Mouse (Mus musculus) thymus, postnatal 14 days (tissue): ENCODE data around the gene Pdgfc.

Source experiments
- DNase-seq: peaks from one replicate; pipeline ENCODE4 v3.0.0; 2021

Gene Pdgfc

DNA sequence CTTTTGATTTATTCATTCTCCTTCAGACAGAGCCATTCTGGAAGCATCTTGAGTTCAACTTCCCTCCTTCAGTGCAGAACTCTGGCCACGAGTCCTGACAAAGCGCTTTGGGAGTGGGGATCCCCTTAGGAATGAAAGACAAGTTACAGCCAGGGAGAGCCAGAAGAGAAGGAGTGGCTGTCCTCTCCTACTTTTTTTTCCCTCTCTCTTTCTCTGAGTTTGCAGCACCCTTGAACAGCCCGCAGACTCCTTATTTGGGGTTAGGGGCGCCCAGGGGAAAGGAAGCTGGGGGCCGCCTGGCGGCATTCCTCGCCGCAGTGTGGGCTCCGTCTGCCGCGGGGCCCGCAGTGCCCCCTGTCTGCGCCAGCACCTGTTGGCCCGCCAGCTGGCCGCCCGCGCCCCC, at the start of gene Pdgfc:
TSS of gene Pdgfc (plus strand) at position 266 of the 403 bp plus-strand sequence.
- no peak for DNase-seq

DNA sequence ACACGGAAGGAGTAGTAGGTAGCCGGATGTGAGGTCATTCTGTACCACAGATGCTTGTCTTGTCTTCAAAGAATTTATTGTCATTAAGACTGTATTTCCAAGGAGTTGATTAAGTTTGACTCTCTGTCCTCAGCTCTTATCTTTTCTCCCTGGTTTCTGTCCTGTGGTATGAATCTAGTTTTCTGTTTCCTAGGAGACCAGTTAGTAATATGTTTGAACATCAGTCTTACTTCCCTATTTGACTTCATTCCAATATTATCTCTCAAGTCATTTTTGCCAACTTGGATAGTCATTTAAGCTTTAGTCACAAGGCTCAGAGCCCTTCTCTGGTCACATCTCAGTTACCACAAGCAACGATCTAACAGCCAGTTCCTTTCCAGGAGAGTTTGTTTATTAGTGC, 27.0 kb upstream of the Pdgfc start:
- no peak for DNase-seq

DNA sequence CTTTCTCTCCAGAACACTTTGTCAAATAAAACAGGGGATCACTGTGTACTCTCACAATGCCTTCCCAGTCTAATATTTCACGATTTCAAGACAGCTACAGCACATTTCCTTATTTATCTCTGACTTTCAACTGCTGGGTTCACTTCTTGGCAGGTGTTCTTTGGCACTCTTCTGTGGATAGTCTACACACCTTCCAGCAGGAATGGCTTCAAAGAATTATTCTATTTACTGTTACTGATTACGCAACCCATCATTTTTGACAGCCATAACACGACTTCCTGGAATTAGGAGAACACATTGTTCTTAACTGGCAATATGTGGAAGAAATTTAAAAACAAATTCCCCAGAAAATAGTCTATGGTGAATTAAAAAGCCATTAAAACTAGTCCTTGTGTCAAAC, 26.3 kb upstream of the Pdgfc start:
- no peak for DNase-seq

DNA sequence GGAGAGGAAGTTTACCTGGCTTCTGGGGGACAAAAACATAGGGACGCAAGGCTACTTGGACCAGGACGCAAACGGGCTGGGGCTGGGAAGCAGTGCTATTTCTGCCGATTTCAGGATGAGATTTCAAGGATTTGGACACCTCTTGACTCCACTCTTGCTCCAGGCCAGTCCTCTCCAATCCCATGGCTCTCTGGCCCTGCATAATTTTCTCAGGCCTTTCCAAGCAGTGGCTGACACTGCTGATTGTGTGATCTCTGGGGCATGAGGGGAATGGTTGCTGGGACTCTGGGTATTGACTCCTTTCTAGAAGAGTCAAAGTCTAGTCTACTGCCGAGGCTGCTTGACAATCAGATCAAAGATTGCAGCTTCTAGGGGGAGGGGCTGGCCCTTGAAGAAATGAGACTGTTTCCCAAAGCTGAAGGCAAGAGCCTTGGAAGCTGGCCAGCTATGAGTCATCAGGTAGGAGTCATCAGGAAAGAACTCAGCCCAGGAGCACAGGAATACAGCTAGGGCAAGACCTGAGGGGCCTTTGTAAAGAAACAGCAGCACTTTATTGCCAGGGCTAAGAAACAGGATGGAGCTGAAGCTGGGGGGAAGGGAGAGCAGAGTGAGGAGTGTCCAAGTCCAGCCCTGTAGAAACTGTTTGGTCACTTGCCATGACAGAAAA, 18.7 kb upstream of the Pdgfc start:
- DNase-seq: no peak

DNA sequence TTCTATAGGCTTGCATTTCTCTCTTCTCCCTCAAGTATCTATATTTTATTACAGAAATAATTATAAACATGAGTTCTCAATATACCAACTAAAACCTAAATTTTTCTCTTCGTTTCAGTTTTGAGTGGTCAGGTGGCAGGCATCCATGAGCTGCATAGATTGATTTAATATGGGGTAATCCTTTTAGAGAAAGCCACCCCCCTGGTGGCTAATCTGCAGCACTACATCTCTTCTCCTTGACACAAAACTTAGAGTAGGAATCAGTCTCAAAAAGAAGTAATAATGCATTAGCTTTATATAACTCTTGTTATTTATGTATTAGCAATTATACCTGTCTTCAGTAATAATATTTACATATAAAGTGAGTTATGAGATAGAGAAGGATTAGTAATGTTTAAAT, 16.2 kb upstream of the Pdgfc start:
- DNase-seq: no peak

DNA sequence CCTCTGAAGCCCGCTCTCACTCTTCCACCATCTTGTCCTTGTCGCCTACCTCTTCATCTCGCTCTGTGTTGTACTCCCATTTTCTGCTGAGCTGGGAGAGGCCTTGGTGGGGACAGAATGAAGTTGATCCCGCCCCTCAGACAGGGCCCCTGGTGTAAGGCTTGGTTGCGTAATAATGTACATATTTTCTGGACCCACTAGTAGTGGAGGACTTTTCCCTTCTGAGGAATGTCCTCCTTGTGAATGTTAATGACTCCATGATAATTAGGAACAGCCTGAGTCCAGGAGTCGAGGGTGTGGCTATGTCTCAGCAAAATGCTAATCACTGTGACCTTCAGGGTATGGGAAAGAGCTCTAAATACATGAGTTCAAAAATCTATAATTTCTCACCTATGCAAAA, 14.4 kb upstream of the Pdgfc start:
- no peak for DNase-seq

DNA sequence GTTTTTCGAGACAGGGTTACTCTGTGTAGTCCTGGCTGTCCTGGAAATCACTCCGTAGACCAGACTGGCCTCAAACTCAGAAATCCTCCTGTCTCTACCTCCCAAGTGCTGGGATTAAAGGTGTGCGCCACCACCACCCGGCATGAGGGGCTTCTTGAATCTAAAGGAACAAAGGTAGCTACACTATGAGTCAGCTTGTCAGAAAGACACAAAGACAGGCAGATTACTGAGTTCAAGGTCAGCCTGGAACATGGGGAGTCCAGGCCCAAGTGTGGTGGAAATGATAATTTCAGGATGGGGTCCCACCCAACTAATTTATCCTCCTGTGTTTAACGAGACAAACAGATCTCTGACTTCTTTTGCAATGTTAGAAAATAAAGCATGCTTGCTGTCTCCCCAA, 13.9 kb upstream of the Pdgfc start:
- no peak for DNase-seq

DNA sequence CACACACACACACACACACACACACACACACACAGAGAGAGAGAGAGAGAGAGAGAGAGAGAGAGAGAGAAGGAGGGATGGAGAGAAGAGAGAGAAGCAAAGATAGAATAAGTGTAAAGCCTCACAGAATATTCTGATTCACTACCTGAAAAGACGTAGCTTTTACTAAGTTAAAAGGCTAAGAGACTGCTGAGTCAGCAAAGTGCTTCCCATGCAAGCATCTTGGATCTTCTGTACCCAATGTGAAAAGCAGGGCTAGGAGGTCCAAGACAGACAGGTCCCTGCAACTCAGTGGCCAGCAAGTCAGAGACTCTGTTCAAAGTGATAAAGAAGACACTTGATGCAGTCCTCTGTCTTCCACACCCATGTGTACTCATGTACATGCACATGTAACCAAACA, 13.4 kb upstream of the Pdgfc start:
- DNase-seq: no peak

DNA sequence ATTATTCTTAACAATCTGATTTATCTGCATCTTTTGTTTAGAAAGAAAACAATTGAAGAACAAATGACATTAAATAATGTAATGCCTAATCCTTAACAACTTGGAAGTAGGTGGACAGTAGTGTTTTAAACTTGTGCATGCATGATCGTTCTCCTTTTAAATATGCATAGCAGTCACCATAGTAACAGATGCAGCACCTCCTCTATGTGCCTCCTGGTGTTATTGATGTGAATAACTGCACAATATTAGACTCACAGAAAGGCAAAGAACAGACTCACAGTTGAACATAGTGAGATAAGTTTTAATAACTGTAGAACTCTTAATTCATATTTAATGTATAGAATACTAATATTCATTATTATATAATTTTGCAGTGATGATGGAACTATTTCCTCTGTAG, 12.6 kb upstream of the Pdgfc start:
- no peak for DNase-seq

DNA sequence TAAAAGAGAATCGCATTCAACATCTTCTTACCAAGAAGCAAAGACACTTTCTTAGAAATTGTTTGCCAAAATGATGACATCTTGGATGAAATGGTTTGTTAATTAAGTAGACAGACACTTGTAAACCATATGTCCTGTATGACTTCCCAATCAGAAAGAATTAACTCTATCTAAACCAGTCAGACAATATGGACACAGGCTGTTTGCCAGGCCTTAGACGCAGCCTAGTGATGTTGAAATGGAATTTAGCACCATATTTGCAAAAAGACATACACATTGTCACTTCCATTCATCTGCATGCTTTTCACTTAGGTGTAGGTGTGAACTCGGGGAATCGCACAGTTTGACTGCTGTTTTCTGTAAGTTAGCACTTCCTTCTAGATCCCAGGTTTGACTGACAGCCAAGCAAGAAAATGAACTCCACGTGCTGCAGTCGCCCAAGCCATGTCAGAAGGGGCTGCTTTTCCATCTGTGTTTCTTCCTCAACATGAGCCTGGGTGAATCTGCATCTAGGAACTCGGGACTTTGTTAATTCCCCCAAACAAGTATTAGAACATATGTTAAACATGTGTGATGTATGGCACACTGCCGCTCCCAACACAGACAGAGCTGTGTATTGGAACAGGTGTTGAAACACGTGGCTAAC, 10.5 kb upstream of the Pdgfc start:
- no peak for DNase-seq

DNA sequence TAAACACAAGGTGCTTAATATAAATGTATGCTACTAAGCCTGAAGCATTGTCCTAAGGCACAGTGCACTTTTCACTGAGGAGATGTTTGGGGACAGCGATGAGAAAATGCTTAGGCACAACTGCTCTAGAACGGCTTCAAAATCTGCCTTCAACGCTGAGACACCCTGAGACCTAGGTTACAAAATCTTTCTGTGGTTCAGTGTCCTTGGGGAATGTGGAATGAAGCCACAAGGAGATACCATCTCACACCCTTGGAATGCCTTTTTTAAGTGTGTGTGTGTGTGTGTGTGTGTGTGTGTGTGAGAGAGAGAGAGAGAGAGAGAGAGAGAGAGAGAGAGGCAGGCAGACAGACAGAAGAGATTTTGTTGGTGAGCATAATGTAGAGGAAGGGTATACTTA, 7.9 kb upstream of the Pdgfc start:
- no peak for DNase-seq

DNA sequence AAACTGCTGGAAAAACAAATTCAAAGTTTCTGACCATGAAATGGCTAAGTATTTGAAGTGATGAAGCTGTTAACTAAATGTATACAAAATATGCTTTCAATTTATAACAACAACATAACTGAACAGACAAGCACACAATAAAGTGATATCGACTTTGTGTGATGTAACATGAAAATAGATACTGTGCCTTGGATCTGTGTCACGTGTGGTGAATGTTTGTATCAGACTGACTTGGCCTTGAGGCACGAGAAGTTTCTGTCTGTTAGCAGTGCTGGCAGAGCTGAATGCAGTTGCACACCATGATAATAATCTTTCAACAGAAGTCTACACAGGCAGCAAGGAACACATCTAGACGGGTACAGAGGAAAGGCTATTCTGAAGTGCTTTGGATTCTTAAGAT, 6.9 kb upstream of the Pdgfc start:
- DNase-seq: no peak

DNA sequence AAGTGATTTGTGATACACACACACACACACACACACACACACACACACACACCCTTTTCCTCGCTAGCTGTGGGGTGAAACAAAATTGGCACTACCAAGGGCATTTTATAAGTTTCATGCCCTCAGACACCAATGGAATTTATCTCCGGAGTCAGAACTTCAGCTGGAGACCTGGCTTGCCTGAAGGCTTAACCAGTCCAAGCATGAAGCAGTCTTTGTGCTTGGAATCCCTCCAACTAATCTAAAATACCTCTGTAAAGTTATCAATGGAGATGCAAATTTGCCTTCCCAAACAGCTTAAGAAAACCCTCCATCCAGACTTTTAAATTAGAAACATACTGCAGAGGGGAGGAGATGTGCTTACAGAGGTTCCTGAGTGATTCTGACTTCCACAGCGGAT, 6.3 kb upstream of the Pdgfc start:
- DNase-seq: no peak

DNA sequence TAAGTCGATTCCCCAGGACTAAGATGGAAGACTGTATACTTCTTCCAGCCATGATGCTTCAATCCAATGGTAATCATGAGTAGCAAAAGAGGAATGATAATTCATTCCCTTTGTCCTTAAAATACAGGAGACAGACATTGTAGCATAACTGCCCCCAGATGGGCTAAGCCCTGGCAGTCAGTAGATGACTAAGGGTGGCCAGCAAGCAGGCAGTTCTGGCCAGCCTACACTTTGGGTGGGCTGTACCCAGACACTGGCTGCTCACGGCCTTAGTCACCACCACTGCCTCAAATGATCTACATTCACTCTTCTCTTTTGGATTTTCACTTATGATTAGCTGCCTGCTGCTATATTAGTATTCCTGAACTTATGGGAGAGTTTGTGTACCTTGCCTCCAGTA, 5.9 kb upstream of the Pdgfc start:
- no peak for DNase-seq

DNA sequence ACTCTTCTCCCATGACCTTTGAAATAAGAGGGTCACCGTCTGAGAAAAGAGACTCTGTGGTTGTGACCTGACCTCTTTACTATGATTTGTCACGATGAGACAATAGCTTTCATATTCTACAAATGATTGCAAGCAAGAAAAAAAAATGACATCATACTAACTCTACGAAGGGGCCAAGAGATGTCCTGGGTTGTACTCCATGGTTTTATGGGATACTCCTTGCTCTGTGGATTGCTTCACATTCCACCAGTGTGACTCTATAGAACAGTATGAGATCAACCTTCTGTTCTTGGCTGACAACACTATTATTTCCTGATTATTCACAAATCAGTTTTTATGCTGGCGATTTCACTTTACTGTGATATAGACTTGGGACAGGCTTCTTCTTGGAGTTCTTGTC, 4.2 kb upstream of the Pdgfc start:
- no peak for DNase-seq

DNA sequence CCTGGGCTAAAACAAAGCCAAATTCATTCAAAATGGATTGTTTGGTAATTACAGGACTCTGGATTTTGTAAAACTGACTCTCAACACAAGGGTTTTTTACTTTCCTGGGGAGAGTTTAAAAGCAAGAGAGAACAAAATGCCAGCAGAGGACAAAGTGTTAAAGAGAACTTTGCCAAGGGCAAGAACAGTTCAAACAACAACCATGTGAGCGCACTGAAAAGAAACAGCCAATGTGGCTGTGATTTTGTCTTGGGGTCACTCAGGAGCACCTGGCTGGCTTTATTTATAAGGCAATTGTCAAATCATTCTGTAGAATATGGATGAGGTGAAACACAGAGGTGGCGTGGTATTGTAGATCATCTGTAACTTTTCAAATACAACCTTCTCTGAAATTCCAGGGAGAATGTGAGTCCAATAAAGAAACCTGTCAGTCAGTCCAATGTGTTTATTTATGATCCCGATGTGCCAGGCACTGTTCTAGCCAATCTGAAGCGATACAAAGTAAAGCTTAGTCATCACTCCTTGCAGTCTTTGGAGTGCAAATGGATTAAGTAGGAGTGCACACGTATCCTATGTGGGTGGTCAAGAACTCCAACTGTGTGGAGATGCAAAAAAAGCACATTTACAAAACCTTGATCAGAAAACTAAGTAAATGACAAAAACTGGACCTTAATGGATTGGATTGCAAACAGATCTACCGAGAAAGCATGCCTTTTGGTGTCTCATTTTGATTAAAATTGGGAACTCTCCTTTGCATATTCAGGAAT, 1.7 kb upstream of the Pdgfc start:
- no peak for DNase-seq

DNA sequence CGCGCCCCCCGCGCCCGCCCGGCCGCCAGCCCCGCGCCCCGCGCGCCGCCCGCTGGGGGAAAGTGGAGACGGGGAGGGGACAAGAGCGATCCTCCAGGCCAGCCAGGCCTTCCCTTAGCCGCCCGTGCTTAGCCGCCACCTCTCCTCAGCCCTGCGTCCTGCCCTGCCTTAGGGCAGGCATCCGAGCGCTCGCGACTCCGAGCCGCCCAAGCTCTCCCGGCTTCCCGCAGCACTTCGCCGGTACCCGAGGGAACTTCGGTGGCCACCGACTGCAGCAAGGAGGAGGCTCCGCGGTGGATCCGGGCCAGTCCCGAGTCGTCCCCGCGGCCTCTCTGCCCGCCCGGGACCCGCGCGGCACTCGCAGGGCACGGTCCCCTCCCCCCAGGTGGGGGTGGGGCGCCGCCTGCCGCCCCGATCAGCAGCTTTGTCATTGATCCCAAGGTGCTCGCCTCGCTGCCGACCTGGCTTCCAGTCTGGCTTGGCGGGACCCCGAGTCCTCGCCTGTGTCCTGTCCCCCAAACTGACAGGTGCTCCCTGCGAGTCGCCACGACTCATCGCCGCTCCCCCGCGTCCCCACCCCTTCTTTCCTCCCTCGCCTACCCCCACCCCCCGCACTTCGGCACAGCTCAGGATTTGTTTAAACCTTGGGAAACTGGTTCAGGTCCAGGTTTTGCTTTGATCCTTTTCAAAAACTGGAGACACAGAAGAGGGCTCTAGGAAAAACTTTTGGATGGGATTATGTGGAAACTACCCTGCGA, 517 bp downstream of the Pdgfc start:
- DNase-seq: peak; percentile 54

DNA sequence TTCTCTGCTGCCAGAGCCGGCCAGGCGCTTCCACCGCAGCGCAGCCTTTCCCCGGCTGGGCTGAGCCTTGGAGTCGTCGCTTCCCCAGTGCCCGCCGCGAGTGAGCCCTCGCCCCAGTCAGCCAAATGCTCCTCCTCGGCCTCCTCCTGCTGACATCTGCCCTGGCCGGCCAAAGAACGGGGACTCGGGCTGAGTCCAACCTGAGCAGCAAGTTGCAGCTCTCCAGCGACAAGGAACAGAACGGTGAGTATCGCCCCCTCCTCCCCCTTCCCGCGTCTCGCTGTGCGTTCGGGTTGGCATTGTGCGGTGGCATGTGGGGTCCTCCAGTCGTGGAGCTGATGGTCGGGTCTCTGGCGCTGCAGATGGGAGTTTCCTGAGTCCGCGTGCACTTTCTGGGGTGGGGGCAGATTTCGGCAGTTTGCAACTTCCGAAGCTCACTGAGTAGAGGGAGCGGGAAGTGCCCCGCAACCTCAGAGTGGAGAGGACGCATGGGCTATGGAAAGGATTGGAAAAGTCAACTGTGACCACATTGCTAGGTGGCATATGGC, 1.2 kb downstream of the Pdgfc start:
- DNase-seq: peak; percentile 27

DNA sequence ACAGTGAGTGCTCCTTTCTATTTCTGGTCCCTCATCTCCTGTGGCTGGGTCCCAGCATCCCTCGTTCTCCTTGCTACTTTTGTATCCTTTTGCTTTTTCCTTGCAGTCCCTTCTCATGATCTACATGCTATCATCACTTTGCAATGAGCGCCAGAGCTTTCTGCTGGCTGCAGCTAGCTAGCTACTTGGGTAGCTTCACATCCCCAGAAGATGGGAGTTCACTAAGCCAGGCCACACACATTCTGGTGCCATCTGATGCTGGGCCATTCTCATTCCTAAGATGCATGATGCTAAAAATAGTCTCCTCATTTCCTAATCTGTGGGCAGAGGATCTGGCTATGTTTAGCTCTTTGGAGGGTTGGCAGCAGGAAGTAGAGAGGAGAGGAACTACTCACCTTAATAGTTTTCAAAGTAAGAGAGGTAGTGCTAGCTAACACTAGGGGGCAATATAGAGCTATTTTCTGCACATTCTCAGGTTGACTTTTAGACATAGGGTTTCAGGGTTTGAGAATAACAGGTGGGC, 3.0 kb downstream of the Pdgfc start:
- DNase-seq: peak; percentile 37

DNA sequence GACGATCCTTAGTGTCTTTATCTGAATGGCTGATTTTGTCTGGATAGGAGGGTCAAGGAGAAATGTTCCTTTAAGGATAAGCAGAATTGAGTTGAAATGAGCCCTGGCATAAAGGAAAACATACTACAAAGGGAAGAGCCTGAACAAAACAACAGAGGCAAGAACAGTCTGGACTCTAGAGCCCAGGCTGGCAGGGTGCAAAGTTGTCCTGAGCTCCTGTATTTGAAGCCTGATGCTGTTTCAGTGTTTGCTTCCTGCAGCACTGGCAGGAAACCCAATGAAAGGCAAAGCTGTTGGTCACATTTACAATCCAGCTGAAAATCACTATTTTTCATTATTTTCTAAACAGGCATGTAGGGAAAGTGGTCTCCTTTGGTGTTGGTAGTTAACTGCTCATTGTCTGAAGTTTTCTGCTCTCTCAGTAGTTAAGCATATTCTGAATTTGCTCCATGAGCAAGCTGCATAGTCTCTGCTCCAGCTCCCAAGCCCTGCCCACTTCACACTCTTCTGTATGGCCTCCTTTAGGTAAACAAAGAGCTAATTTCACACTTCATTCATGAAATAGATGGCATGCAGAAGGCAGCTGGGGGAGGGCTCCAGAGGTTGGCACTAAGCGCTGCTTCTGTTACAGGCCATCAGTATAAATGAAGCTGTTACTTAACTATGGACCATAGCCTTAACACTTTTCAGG, 8.6 kb downstream of the Pdgfc start:
- no peak for DNase-seq

DNA sequence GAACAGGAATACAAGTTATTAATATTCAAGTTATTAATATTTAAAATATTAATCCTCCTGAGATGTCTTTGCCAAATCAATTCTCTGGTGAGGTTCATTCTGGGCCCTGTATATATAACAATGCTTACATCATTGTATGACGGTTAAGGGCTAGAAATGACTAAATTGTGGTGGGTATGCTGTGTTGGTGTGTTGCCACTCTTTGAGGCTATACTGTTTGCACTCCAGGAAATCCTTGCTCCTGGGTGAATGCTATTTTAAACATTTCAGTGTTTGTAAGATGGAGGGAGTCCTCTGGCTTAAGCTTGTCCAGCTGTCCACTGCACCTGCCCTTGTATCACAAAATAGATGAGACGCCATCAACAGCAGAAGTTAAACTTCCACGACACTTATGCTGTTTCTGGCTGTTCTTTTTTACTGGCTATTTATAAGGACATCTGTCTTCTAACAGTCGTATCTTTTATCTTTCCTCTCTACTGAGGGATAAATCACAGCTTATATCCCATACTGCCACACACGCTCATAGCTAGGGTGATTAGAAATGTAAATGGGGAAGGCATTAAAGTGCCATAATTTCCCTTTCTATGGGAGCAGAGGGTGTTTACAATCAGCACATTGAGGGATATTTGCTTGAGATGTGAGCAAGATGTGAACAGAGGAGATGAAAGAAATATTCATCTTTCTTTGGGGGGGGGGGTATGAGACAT, 9.3 kb downstream of the Pdgfc start:
- no peak for DNase-seq
